Mouse (Mus musculus): ENCODE data around the gene Coro1c. TPM values are rescaled to one million over a fixed set of nuclear protein-coding genes. Genes with fewer than 3 reads are reported as not detected.

The Coro1c gene
- polyA plus RNA-seq, 1 experiment from 2014 or later: 201 TPM

DNA sequence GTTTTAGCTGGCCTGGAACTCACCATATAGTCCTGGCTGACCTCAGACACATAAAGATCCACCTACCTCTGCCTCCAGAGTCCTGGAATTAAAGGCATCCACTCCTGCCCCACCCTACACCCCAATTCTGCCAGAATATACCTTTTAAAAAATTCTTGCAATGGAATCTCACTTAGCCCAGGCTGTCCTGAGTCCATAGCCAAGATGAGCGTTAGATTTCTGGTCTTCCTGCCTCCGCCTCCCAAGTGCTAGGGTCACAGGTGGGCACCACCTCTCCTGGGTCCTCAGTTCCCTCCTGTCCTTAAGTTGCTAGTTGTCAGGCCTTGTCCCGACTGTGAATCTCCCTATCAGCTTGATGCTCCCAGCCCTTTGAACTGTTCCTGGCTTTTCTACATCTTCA is 23.8 kb upstream of the Coro1c start:
- Histone ChIP-seq H3K4me1 (ENCODE audit: control insufficient read depth, insufficient read depth, low read length) (peaks cover 13% of the 10 kb centered on the region), H3K36me3 (ENCODE audit: control insufficient read depth, insufficient read depth, low read length) (no peaks in the 10 kb centered on the region), H3K4me3 (ENCODE audit: low read depth, low read length) (no peak overlapping the region), H3K9me3 (ENCODE audit: control insufficient read depth, low read length) (no peaks in the 10 kb centered on the region; the same call in 1 of the 2 replicates), H3K27me3 (ENCODE audit: control insufficient read depth, insufficient read depth, low read length) (no peaks in the 10 kb centered on the region), H3K27ac (ENCODE audit: low read depth, low read length) (no peak overlapping the region), H3K4me2 (no peak overlapping the region), H3K9ac (ENCODE audit: low read length) (no peak overlapping the region)
- no peak for DNase-seq (ENCODE audit: low spot score, missing footprints)
- no peak for ATAC-seq (ENCODE audit: low FRiP score)
- WGBS: 83% methylated on average over 3 of the region's 3 CpGs

DNA sequence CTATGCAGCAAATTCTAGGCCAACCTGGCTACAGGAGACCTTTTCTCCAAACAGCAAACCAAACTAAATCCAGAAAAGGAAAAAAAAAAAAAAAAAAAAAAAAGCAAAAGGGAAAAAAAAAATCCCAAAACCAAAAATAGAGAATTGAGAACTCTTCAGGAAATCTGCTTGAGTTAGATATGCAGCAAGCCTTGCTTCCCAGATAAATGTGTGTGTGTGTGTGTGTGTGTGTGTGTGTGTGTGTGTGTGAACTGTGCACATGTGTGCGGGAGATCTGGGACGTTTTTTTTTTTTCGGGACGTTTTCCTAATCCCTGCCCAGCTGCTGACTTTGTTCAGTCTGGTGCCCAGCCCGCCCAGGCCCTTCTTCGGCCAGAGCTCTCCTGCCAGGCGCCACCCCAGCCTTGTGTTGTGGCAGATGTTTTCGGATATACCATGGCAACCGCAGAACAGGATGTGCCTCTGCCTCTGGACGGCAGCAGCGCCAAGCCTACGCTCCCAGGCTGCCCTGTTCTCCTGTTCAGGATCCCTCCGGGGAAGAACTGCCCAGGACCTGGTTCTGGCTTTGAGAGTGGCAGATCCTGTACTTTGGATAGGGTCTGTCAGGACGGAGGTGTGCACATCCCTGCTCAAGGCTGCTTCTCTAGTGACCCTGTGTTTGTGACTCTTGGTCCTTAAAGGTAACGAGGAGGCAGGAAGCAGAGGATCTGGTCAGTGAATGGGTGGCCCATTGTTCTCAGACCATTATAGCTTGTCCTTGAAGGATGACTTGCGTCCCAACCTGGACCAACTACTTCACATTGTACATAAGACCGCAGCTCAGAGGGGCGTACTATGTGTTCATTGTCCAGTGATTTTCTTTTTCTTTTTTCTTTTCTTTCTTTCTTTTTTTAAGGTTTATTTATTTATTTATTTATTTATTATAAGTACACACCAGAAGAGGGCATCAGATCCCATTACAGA is 22.4 kb upstream of the Coro1c start:
- Histone ChIP-seq H3K4me3 (ENCODE audit: low read depth, low read length) (no peak overlapping the region), H3K9ac (ENCODE audit: low read length) (0 out of 2 replicates have a peak overlapping the region, but pooled peaks have one; percentile 14), H3K36me3 (ENCODE audit: control insufficient read depth, insufficient read depth, low read length) (no peaks in the 10 kb centered on the region), H3K27me3 (ENCODE audit: control insufficient read depth, insufficient read depth, low read length) (no peaks in the 10 kb centered on the region), H3K4me2 (peak overlapping the region; percentile 21; the same call in 1 of the 2 replicates), H3K27ac (ENCODE audit: low read depth, low read length) (peak overlapping the region; percentile 45), H3K4me1 (ENCODE audit: control insufficient read depth, insufficient read depth, low read length) (peaks cover 13% of the 10 kb centered on the region), H3K9me3 (ENCODE audit: control insufficient read depth, low read length) (no peaks in the 10 kb centered on the region; the same call in 1 of the 2 replicates)
- ATAC-seq (ENCODE audit: low FRiP score) (peak; percentile 78), DNase-seq (ENCODE audit: low spot score, missing footprints) (peak; percentile 92)
- 19% methylated on average over 18 of the region's 18 CpGs for whole genome bisulfite sequencing

DNA sequence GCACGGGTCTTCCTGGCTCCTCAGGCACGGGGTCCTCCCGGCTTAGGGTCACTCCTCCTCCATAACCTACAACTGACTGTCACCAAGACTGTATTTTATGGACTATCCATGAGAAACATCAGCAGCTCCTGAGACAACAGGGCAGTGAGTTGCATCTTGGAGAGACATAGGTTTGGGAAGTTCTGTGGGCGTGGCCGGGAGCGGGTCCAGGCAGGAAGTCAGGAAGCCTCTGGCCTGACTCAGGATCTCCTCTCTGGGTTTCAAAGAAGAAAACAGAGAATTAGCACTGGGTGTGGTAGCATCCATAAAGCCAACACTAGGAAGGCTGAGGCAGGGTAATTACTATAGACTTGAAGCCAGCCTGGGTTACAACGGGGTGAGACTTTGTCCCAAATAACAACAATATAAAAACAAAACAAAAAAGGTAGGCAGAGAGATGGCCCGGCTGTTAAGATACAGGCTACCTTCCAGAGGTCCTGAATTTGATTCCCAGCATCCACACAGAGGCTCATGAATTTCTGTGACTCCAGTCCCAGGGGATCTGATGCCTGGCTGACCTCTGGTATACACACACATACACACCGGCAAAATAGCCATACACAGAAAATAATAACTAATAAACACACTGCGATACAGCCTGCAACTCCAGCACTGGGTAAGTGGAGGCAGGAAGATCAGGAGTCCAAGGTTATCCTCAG is 21.5 kb upstream of the Coro1c start:
- H3K9ac ChIP-seq (ENCODE audit: low read length): peak overlapping the region; percentile 7; the same call in 1 of the 2 replicates
- H3K36me3 ChIP-seq (ENCODE audit: control insufficient read depth, insufficient read depth, low read length): no peaks in the 10 kb centered on the region
- H3K27me3 ChIP-seq (ENCODE audit: control insufficient read depth, insufficient read depth, low read length): no peaks in the 10 kb centered on the region
- peak overlapping the region; percentile 14; the same call in 1 of the 2 replicates for H3K27ac ChIP-seq (ENCODE audit: low read depth, low read length)
- H3K4me2 ChIP-seq: no peak overlapping the region
- no peaks in the 10 kb centered on the region; the same call in 1 of the 2 replicates for H3K9me3 ChIP-seq (ENCODE audit: control insufficient read depth, low read length)
- peaks cover 13% of the 10 kb centered on the region for H3K4me1 ChIP-seq (ENCODE audit: control insufficient read depth, insufficient read depth, low read length)
- 56% methylated on average over 10 of the region's 10 CpGs for WGBS
- no peak for DNase-seq (ENCODE audit: low spot score, missing footprints)
- ATAC-seq (ENCODE audit: low FRiP score): no peak
- H3K4me3 ChIP-seq (ENCODE audit: low read depth, low read length): no peak overlapping the region

- Histone ChIP-seq H3K36me3 (ENCODE audit: control insufficient read depth, insufficient read depth, low read length) (no peaks in the 10 kb centered on the region), H3K4me3 (ENCODE audit: low read depth, low read length) (no peak overlapping the region), H3K9ac (ENCODE audit: low read length) (no peak overlapping the region), H3K9me3 (ENCODE audit: control insufficient read depth, low read length) (no peaks in the 10 kb centered on the region; the same call in 1 of the 2 replicates), H3K4me2 (no peak overlapping the region), H3K27ac (ENCODE audit: low read depth, low read length) (no peak overlapping the region), H3K4me1 (ENCODE audit: control insufficient read depth, insufficient read depth, low read length) (peaks cover 13% of the 10 kb centered on the region), H3K27me3 (ENCODE audit: control insufficient read depth, insufficient read depth, low read length) (no peaks in the 10 kb centered on the region)
- ATAC-seq (ENCODE audit: low FRiP score): no peak
- no peak for DNase-seq (ENCODE audit: low spot score, missing footprints)
- 63% methylated on average over 10 of the region's 10 CpGs for WGBS
Observed at GRCm38 (mm10) chr5:113929526-113929925, 21.0 kb upstream of the Coro1c start.

- no peaks in the 10 kb centered on the region for H3K36me3 ChIP-seq (ENCODE audit: control insufficient read depth, insufficient read depth, low read length)
- no peaks in the 10 kb centered on the region; the same call in 1 of the 2 replicates for H3K9me3 ChIP-seq (ENCODE audit: control insufficient read depth, low read length)
- no peaks in the 10 kb centered on the region for H3K27me3 ChIP-seq (ENCODE audit: control insufficient read depth, insufficient read depth, low read length)
- DNase-seq (ENCODE audit: low spot score, missing footprints): no peak
- H3K4me3 ChIP-seq (ENCODE audit: low read depth, low read length): no peak overlapping the region
- H3K4me2 ChIP-seq: no peak overlapping the region
- no peak overlapping the region for H3K9ac ChIP-seq (ENCODE audit: low read length)
- ATAC-seq (ENCODE audit: low FRiP score): no peak
- WGBS: 89% methylated on average over 4 of the region's 4 CpGs
- H3K27ac ChIP-seq (ENCODE audit: low read depth, low read length): no peak overlapping the region
- H3K4me1 ChIP-seq (ENCODE audit: control insufficient read depth, insufficient read depth, low read length): no peaks in the 10 kb centered on the region
Observed at GRCm38 (mm10) chr5:113924608-113925007, 16.1 kb upstream of the Coro1c start.

GRCm38 (mm10) chr5:113921310-113922166 is 13.0 kb upstream of the Coro1c start:
- Histone ChIP-seq H3K27me3 (ENCODE audit: control insufficient read depth, insufficient read depth, low read length) (no peaks in the 10 kb centered on the region), H3K4me3 (ENCODE audit: low read depth, low read length) (no peak overlapping the region), H3K27ac (ENCODE audit: low read depth, low read length) (peak overlapping the region; percentile 58), H3K36me3 (ENCODE audit: control insufficient read depth, insufficient read depth, low read length) (no peaks in the 10 kb centered on the region), H3K4me1 (ENCODE audit: control insufficient read depth, insufficient read depth, low read length) (no peaks in the 10 kb centered on the region), H3K4me2 (no peak overlapping the region), H3K9ac (ENCODE audit: low read length) (no peak overlapping the region), H3K9me3 (ENCODE audit: control insufficient read depth, low read length) (no peaks in the 10 kb centered on the region)
- peak; percentile 80 for ATAC-seq (ENCODE audit: low FRiP score)
- WGBS: 40% methylated on average over 6 of the region's 6 CpGs
- DNase-seq (ENCODE audit: low spot score, missing footprints): peak; percentile 91

- WGBS: 86% methylated on average over 7 of the region's 7 CpGs
- no peak overlapping the region for H3K9ac ChIP-seq (ENCODE audit: low read length)
Observed at GRCm38 (mm10) chr5:113919060-113919459, 10.5 kb upstream of the Coro1c start.

GRCm38 (mm10) chr5:113918654-113919053 is 10.1 kb upstream of the Coro1c start:
- Histone ChIP-seq H3K36me3 (ENCODE audit: control insufficient read depth, insufficient read depth, low read length) (no peaks in the 10 kb centered on the region), H3K27ac (ENCODE audit: low read depth, low read length) (no peak overlapping the region), H3K27me3 (ENCODE audit: control insufficient read depth, insufficient read depth, low read length) (no peaks in the 10 kb centered on the region), H3K4me2 (no peak overlapping the region), H3K4me3 (ENCODE audit: low read depth, low read length) (no peak overlapping the region), H3K4me1 (ENCODE audit: control insufficient read depth, insufficient read depth, low read length) (peaks cover 4% of the 10 kb centered on the region; the same call in 1 of the 2 replicates), H3K9me3 (ENCODE audit: control insufficient read depth, low read length) (no peaks in the 10 kb centered on the region), H3K9ac (ENCODE audit: low read length) (no peak overlapping the region)
- WGBS: 78% methylated on average over 9 of the region's 9 CpGs
- ATAC-seq (ENCODE audit: low FRiP score) (no peak), DNase-seq (ENCODE audit: low spot score, missing footprints) (no peak)

More at GRCm38 (mm10) chr5:113919060-113919459, 10.5 kb upstream of the Coro1c start:
- Histone ChIP-seq H3K9me3 (ENCODE audit: control insufficient read depth, low read length) (no peaks in the 10 kb centered on the region), H3K27me3 (ENCODE audit: control insufficient read depth, insufficient read depth, low read length) (no peaks in the 10 kb centered on the region), H3K27ac (ENCODE audit: low read depth, low read length) (no peak overlapping the region), H3K36me3 (ENCODE audit: control insufficient read depth, insufficient read depth, low read length) (no peaks in the 10 kb centered on the region), H3K4me1 (ENCODE audit: control insufficient read depth, insufficient read depth, low read length) (peaks cover 4% of the 10 kb centered on the region; the same call in 1 of the 2 replicates), H3K4me2 (no peak overlapping the region), H3K4me3 (ENCODE audit: low read depth, low read length) (no peak overlapping the region)
- ATAC-seq (ENCODE audit: low FRiP score): no peak
- no peak for DNase-seq (ENCODE audit: low spot score, missing footprints)
